Mouse (Mus musculus): Measurements from ENCODE around the gene Ptcd1. TPM values are rescaled to one million over a fixed set of nuclear protein-coding genes. Genes with fewer than 3 reads are reported as not detected.
"Not testable (repeated sequence)": the region's sequence is repeated elsewhere in the genome, so short reads cannot be mapped to it uniquely, and the experiment has no call there.

Gene Ptcd1
- total RNA-seq (2022), result 10 to 100 TPM; 26.0 to 29.3 (median 26.9) TPM

DNA sequence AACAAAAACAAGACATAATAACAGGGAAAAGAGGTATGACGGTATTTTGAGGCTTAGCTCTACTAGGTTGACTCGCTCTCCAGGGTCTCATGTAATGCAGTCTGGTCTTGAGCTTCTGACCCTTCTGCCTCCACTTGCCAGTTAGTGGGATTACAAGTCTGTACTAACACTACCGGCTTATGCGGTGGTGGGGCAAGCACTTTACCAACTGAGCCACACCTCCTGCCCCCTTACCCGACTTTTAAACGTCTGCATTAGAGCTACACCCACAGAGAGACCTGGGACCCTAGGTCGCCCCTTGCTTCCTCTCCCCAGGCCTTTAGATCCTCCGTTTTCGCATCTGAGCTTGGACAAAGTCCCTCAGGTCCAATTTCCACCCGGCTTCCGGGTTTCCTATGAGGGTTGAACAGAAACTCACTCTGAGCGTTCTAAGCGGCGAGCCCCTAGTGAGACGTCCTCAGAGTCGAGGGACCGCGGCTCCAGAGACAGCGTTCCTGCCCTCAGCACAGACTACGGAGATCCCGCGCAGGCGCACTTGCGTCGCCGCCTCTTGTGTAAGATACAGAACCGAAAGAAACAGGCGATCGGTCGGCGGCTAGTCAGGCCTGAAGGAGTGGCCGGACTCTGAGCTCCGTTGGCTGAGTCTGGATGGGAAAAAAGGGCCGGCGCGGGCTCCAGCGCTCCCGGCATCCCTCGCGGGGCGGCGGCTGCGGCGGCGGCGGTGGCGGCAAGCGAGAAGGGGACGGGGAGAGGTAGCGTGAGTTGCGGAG lies at the start of gene Ptcd1, which contains the start of gene Cpsf4:
TSS of gene Ptcd1 (minus strand) at position 573 of the 770 bp plus-strand sequence.
TSS of gene Cpsf4 (plus strand) at position 678 of the 770 bp plus-strand sequence.
- DNase-seq (ENCODE audit: low spot score), result peak; percentile 99

- DNase-seq (ENCODE audit: low spot score), result no peak
Observed at GRCm38 (mm10) chr5:145214679-145215078, 47.8 kb upstream of the Ptcd1 start.

GRCm38 (mm10) chr5:145213505-145213904 lies 46.6 kb upstream of the Ptcd1 start:
- DNase-seq (ENCODE audit: low spot score), result no peak

GRCm38 (mm10) chr5:145212216-145212615 lies 45.3 kb upstream of the Ptcd1 start:
- no peak for DNase-seq (ENCODE audit: low spot score)

DNA sequence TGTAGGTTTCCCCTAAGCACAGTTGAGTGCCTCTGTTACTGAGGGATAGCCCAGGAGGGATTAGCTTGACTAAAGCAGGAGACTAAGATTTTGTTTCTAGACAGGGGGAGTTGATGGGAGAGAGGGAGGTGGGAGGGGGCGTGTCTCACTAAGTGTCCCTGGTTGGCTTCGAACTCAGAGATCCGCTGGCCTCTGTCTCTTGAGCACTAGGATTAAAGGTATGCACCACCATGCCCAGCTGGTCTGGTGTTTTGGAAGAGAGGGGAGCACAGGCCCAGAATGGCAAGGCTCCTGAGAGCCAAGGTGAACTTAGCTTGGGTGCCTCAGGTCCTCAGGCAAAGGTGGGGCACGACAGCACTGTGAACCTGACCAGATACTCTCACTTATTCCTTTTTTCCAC lies 44.4 kb upstream of the Ptcd1 start:
- no peak for DNase-seq (ENCODE audit: low spot score)

GRCm38 (mm10) chr5:145208391-145208790 lies 41.5 kb upstream of the Ptcd1 start:
- DNase-seq (ENCODE audit: low spot score), result not testable (repeated sequence)

DNA sequence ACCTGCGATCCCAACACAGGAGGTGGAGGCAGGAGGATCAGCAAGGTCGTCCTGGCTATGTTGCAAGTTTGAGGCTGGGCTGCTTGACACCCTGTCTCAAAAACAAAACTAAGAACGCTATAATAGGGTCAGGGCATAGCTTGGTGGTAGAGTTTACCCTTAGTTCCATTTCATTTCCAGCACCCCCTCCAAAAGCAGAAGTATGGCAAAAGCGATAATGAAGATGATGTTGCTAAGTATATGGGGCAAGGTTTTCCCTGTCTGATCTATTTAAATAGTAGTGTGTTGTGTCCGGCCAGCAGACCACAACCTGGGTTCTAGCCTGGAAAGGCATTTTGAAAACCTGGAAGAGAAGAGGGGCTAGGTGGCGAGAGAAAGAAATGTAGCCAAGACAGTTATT lies 41.0 kb upstream of the Ptcd1 start:
- no peak for DNase-seq (ENCODE audit: low spot score)

DNA sequence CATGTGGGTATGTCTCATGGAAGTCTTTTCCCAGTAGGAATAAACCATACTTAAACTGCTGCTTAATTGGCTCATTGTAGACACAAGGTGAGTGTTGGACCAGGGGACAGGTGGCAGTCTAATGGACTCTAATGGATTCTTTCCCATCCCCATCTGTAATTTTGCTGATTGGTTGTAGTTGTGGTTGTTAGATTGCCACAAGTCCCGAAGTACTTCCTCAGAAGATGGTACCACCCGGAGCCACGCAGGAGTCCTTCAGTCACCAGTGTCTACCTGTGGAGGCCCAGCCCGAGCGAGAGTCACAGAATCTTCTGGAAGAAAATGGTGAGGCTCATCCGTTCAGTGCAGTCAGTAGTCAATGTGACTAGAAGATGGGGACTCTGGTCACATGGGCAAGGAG lies 40.5 kb upstream of the Ptcd1 start:
- no peak for DNase-seq (ENCODE audit: low spot score)

- no peak for DNase-seq (ENCODE audit: low spot score)
Observed at GRCm38 (mm10) chr5:145205041-145205440, 38.1 kb upstream of the Ptcd1 start.

- DNase-seq (ENCODE audit: low spot score), result peak; percentile 98
Observed at GRCm38 (mm10) chr5:145203936-145204691, 37.2 kb upstream of the Ptcd1 start, which contains the start of gene Zkscan5. TSS of gene Zkscan5 (plus strand) at chr5:145204562.

- no peak for DNase-seq (ENCODE audit: low spot score)
Observed at GRCm38 (mm10) chr5:145202446-145202845, 35.5 kb upstream of the Ptcd1 start.

GRCm38 (mm10) chr5:145201321-145201991 lies 34.5 kb upstream of the Ptcd1 start, which contains the start of gene Zkscan14:
TSS of gene Zkscan14 (minus strand) at chr5:145201868.
- DNase-seq (ENCODE audit: low spot score), result peak; percentile 78

DNA sequence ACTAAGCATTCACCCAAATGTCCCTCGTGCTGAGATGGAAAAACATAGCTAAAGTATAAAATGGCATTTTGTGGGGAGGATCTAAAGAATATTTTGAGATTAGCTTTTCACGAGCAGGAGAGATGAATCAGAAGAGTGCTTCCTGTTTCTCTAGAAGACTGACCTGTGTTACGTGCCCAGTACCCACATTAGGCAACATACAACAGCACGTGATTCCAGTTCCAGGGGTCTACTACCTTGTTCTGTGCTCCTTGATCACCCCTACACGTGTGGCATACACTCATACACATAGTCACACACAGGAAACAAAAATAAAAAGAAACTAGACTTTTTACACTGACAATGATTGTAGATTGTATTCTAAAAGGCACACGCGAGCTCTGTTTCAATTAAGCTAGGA lies 33.5 kb upstream of the Ptcd1 start:
- no peak for DNase-seq (ENCODE audit: low spot score)

GRCm38 (mm10) chr5:145191962-145192361 lies 25.1 kb upstream of the Ptcd1 start, which contains the start of gene Atp5j2:
TSS of gene Atp5j2 (minus strand) at chr5:145192062.
- DNase-seq (ENCODE audit: low spot score), result no peak

GRCm38 (mm10) chr5:145190875-145191798 lies 24.2 kb upstream of the Ptcd1 start:
- DNase-seq (ENCODE audit: low spot score), result peak; percentile 93

DNA sequence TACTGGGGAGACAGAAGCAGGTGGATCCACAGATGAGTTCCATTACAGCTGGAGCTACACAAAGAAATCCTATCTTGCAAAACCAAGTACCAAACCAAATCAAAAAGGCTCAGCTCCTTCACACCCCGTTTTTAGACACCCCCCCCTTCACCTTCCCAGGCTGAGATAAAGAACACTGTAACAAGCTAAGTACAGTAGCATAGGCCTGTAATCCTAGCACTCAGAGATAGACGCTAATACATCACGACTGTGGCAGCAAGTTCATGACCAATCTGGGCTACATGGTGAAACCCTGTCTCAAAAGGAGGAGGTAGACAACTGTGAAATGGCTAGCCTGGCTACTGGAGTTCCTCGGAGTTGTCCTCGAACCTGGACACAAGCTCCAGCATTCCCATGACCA lies 23.5 kb upstream of the Ptcd1 start:
- DNase-seq (ENCODE audit: low spot score), result no peak

DNA sequence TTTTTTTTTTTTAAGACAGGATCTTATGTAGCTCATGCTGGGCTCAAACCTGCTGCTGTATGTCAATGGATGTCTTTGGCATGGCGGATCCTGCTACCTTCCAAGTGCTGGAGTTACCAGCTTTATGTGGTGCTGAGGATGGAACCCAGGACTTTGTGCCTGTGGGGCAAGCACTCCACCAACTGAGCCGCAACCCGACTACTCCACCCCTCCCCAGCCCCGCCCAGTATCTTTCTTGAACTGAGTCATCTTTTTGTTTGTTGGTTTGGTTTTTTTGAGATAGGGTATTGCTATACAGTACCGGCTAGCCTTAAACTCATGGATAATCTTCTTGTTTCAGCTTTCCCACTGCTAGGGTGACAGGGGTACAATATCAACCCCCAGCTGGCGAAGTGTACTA lies 22.5 kb upstream of the Ptcd1 start:
- no peak for DNase-seq (ENCODE audit: low spot score)

DNA sequence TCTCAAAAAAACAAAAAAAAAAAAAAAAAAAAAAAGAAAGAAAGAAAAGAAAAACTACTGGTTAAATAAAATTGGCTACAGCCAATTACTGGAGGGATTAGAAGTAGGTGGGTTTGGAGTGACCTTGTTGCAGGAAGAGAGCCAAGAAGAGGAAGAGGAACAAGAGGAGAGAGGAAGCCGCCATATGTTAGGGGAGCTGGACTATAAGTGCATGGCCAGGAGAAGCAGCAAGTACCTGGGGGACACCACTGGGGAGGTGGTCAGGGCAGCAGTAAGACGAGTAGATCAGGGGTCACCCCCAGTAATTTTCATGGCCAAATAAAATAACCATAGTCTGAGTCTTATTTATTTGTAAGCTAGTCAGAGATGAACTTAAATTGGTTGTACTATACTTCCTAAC lies 18.3 kb upstream of the Ptcd1 start:
- no peak for DNase-seq (ENCODE audit: low spot score)

GRCm38 (mm10) chr5:145178461-145178980 lies 11.6 kb upstream of the Ptcd1 start:
- DNase-seq (ENCODE audit: low spot score), result no peak

GRCm38 (mm10) chr5:145167306-145167661 lies 376 bp upstream of the Ptcd1 start:
- peak; percentile 29 for DNase-seq (ENCODE audit: low spot score)

DNA sequence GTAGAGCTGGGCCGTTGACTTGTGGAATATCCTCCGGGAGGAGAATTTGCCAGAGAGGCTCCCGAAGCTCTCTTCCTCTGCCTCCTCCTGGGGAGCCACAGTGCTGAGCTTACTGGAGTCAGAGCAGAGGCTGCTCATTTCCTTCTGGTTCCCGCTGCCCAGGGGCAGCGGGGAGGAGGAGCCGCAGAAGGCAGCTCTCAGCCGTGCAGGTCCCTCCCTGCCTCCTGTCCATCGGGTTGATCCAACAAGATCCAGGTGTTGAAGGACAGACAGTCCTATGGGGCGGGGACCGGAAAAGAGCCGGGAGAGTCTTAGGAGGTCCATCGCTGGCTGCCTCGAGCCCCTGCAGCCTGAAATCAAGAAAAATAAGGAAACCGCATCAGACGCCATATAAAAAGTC lies 1.7 kb downstream of the Ptcd1 start:
- no peak for DNase-seq (ENCODE audit: low spot score)
